Mouse (Mus musculus): ENCODE results near the gene Rufy2. TPM values are rescaled to one million over a fixed set of nuclear protein-coding genes. Genes with fewer than 3 reads are reported as not detected.

The Rufy2 gene
- 53.9 and 68.0 TPM in 2 replicates for polyA plus RNA-seq (2015; fragmentation: Nextera tagmentation; extraction: Ambion mirVana)

DNA sequence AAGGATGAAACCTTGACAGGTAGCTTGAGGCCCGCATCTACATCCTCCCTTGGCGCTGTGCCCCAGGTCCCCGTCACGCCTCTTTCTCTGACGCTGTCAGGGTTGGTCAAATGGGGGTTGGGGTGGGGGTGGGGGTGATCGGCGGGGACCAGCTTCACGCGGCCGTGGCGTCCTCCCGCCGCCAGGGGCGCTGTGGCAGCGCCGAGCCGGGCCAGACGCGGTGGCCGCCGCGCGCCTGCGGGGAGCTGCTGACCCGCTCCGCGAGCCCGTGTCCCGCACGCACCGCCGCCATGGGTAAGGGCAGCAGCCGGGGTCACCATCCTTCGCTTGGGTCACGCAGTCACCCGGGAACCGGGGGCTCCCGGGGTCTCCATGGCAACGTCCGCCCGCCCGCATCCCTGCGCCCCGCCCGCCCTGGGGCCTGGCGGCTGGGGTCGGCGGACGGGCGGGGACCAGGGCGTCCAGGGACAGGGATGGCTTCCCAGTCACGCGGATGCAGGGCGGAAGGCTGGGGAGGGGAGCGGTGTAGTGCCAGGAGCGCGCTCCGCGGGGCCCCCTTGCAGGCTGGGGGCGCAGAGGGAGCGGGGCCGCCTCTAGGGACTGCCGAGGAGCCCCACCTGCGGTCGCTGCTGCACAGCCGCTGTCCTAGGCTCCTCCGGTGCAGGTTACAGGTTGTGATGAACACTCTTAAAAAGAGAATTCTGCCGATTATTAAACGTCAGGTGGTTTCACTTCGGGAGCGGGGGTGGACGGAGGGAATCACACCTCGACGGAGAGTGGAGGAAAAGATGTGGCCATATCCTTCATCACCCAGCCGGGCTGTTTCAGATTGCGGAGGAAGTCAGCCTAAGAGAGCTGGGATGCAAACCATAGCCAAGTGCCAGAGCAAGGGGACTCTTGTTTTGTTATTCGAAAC lies at the start of gene Rufy2:
Rufy2 (plus strand) TSS at position 185 of the 916 bp plus-strand sequence.
- Histone ChIP-seq H3K27ac (ENCODE audit: low read depth, low read length) (peak within 1 kb of the TSS; percentile 90), H3K9me3 (ENCODE audit: control insufficient read depth, low read length) (no peaks in the 10 kb centered on the region), H3K4me3 (ENCODE audit: low read length) (peak within 1 kb of the TSS; percentile 90), H3K9ac (ENCODE audit: low read depth, low read length) (peak within 1 kb of the TSS; percentile 99), H3K4me1 (ENCODE audit: control insufficient read depth, insufficient read depth, low read depth, low read length) (peaks cover 4% of the 10 kb centered on the region; the same call in 1 of the 2 replicates), H3K36me3 (ENCODE audit: control insufficient read depth, insufficient read depth, low read length) (peaks cover 12% of the 10 kb centered on the region), H3K4me2 (ENCODE audit: low read length) (peak within 1 kb of the TSS; percentile 67), H3K27me3 (replicated peaks; ENCODE audit: control insufficient read depth, insufficient read depth, low read length) (no peaks in the 10 kb centered on the region)
- peak; percentile 96 for ATAC-seq
- WGBS, result under 1% methylated on average over 66 of the region's 77 CpGs

DNA sequence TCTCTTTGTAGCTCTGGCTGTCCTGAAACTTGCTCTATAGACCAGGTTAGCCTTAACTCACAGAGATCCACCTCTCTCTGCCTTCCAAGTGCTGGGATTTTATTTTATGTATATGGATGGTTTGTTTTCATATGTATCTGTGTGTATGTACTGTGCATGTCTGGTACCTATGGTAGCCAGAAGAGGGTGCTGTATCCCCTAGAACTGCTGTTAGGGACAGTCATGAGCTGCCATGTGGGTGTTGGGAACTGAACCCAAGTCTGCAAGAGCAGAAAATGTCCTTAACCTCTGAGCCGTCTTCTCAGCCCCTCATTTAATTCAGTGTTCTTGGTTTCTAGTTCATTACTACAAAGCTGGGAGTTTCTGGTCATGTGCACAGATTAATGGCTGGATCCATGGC lies 47.6 kb upstream of the Rufy2 start:
- WGBS, result 88% methylated on average over 1 of the region's 1 CpGs
- Histone ChIP-seq H3K9ac (ENCODE audit: low read depth, low read length) (no peak overlapping the region), H3K27me3 (replicated peaks; ENCODE audit: control insufficient read depth, insufficient read depth, low read length) (no peaks in the 10 kb centered on the region), H3K4me3 (ENCODE audit: low read length) (no peak overlapping the region), H3K27ac (ENCODE audit: low read depth, low read length) (no peak overlapping the region), H3K4me1 (ENCODE audit: control insufficient read depth, insufficient read depth, low read depth, low read length) (no peaks in the 10 kb centered on the region), H3K36me3 (ENCODE audit: control insufficient read depth, insufficient read depth, low read length) (peaks cover 29% of the 10 kb centered on the region), H3K4me2 (ENCODE audit: low read length) (no peak overlapping the region), H3K9me3 (ENCODE audit: control insufficient read depth, low read length) (no peaks in the 10 kb centered on the region)
- no peak for ATAC-seq

- no peaks in the 10 kb centered on the region for H3K27me3 ChIP-seq (replicated peaks; ENCODE audit: control insufficient read depth, insufficient read depth, low read length)
- H3K9me3 ChIP-seq (ENCODE audit: control insufficient read depth, low read length), result no peaks in the 10 kb centered on the region
- no peak overlapping the region for H3K4me2 ChIP-seq (ENCODE audit: low read length)
- H3K9ac ChIP-seq (ENCODE audit: low read depth, low read length), result no peak overlapping the region
- peaks cover 18% of the 10 kb centered on the region for H3K36me3 ChIP-seq (ENCODE audit: control insufficient read depth, insufficient read depth, low read length)
- H3K4me1 ChIP-seq (ENCODE audit: control insufficient read depth, insufficient read depth, low read depth, low read length), result 0 out of 2 replicates have a peak, but pooled peaks cover 2% of the 10 kb centered on the region
- 92% methylated on average over 10 of the region's 10 CpGs for WGBS
- no peak for ATAC-seq
- H3K4me3 ChIP-seq (ENCODE audit: low read length), result no peak overlapping the region
- no peak overlapping the region for H3K27ac ChIP-seq (ENCODE audit: low read depth, low read length)
Measured at GRCm38 (mm10) chr10:62944975-62945580, 34.9 kb upstream of the Rufy2 start.

GRCm38 (mm10) chr10:62946738-62947471 lies 33.1 kb upstream of the Rufy2 start, which contains the start of gene Dna2:
Dna2 (plus strand) TSS chr10:62947026.
- Histone ChIP-seq H3K9me3 (ENCODE audit: control insufficient read depth, low read length) (no peaks in the 10 kb centered on the region), H3K27me3 (replicated peaks; ENCODE audit: control insufficient read depth, insufficient read depth, low read length) (no peaks in the 10 kb centered on the region), H3K27ac (ENCODE audit: low read depth, low read length) (peak within 1 kb of the TSS; percentile 78), H3K4me3 (ENCODE audit: low read length) (peak within 1 kb of the TSS; percentile 68), H3K4me1 (ENCODE audit: control insufficient read depth, insufficient read depth, low read depth, low read length) (0 out of 2 replicates have a peak, but pooled peaks cover 2% of the 10 kb centered on the region), H3K9ac (ENCODE audit: low read depth, low read length) (peak within 1 kb of the TSS; percentile 74), H3K36me3 (ENCODE audit: control insufficient read depth, insufficient read depth, low read length) (peaks cover 18% of the 10 kb centered on the region), H3K4me2 (ENCODE audit: low read length) (peak within 1 kb of the TSS; percentile 87)
- 0% methylated on average over 66 of the region's 68 CpGs for WGBS
- peak; percentile 97 for ATAC-seq

DNA sequence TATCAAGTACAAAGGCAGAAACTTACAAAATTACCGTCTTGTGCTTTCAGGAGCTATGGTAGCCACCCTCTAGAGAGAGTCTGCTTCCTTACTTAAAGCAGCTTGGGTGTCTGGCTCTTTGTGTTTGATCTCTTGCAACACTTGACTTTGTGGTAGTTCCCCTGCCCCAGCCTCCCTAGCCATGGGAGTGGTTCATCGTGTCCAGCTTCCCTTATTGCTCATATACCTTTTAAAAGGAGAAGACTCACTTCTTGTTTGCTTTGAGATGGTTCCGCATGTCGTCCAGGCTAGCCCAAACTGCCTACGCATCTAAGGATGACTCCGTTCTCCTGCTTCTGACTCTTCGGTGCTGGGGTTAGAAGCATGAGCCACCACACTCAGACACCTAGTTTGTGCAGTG lies 31.5 kb upstream of the Rufy2 start:
- Histone ChIP-seq H3K9ac (ENCODE audit: low read depth, low read length) (no peak overlapping the region), H3K36me3 (ENCODE audit: control insufficient read depth, insufficient read depth, low read length) (peaks cover 7% of the 10 kb centered on the region), H3K4me2 (ENCODE audit: low read length) (no peak overlapping the region), H3K27ac (ENCODE audit: low read depth, low read length) (no peak overlapping the region), H3K27me3 (replicated peaks; ENCODE audit: control insufficient read depth, insufficient read depth, low read length) (no peaks in the 10 kb centered on the region), H3K9me3 (ENCODE audit: control insufficient read depth, low read length) (no peaks in the 10 kb centered on the region), H3K4me1 (ENCODE audit: control insufficient read depth, insufficient read depth, low read depth, low read length) (0 out of 2 replicates have a peak, but pooled peaks cover 2% of the 10 kb centered on the region), H3K4me3 (ENCODE audit: low read length) (no peak overlapping the region)
- 97% methylated on average over 7 of the region's 7 CpGs for WGBS
- ATAC-seq, result no peak

DNA sequence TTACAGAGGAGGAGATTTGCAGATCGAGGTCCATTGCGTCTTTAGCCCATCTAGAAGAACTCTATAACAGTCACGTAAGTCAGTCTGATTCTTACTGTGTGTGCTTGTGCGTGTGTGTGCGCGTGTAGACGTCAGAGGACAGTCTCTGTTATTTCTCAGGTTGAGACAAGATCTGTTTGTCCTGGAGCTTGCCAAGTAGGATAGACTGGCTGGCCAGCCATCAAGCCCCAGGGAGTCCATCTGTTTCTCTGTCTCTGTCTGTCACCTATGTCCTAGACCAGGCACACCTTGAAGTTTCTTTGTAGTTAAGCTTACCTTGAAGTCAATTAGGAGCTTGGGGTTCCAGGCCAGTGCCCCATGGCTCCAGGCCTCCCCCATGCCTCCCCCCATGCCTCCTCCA lies 16.1 kb upstream of the Rufy2 start:
- H3K4me3 ChIP-seq (ENCODE audit: low read length), result no peak overlapping the region
- H3K4me2 ChIP-seq (ENCODE audit: low read length), result no peak overlapping the region
- no peak for ATAC-seq
- no peaks in the 10 kb centered on the region for H3K4me1 ChIP-seq (ENCODE audit: control insufficient read depth, insufficient read depth, low read depth, low read length)
- no peak overlapping the region for H3K27ac ChIP-seq (ENCODE audit: low read depth, low read length)
- no peak overlapping the region for H3K9ac ChIP-seq (ENCODE audit: low read depth, low read length)
- H3K36me3 ChIP-seq (ENCODE audit: control insufficient read depth, insufficient read depth, low read length), result peaks cover 14% of the 10 kb centered on the region; the same call in 1 of the 2 replicates
- H3K9me3 ChIP-seq (ENCODE audit: control insufficient read depth, low read length), result no peaks in the 10 kb centered on the region
- 94% methylated on average over 7 of the region's 7 CpGs for WGBS
- no peaks in the 10 kb centered on the region for H3K27me3 ChIP-seq (replicated peaks; ENCODE audit: control insufficient read depth, insufficient read depth, low read length)

DNA sequence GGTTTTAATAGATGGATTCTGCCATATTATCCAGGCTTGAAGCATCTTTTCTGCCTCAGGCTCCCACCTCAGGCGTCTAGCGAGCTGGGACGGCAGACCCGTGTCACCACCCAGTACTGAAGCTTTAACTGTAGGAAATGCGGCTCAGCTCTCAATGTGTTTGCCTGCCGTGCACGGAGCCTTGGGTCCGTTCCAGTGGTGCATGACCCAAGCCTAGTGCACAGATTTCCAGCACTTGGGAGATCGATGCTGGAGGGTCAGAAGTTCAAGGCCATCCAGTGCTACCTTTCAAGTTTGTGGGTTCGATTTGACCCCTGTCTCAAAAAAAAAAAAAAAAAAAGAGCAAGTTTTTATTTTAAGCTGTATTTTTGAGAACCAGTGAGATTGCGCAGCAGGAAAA lies 14.2 kb upstream of the Rufy2 start:
- no peak overlapping the region for H3K27ac ChIP-seq (ENCODE audit: low read depth, low read length)
- H3K9me3 ChIP-seq (ENCODE audit: control insufficient read depth, low read length), result no peaks in the 10 kb centered on the region
- ATAC-seq, result no peak
- no peak overlapping the region for H3K4me2 ChIP-seq (ENCODE audit: low read length)
- H3K36me3 ChIP-seq (ENCODE audit: control insufficient read depth, insufficient read depth, low read length), result peaks cover 10% of the 10 kb centered on the region; the same call in 1 of the 2 replicates
- H3K27me3 ChIP-seq (replicated peaks; ENCODE audit: control insufficient read depth, insufficient read depth, low read length), result no peaks in the 10 kb centered on the region
- H3K4me3 ChIP-seq (ENCODE audit: low read length), result no peak overlapping the region
- no peak overlapping the region for H3K9ac ChIP-seq (ENCODE audit: low read depth, low read length)
- H3K4me1 ChIP-seq (ENCODE audit: control insufficient read depth, insufficient read depth, low read depth, low read length), result no peaks in the 10 kb centered on the region
- 94% methylated on average over 11 of the region's 11 CpGs for WGBS

DNA sequence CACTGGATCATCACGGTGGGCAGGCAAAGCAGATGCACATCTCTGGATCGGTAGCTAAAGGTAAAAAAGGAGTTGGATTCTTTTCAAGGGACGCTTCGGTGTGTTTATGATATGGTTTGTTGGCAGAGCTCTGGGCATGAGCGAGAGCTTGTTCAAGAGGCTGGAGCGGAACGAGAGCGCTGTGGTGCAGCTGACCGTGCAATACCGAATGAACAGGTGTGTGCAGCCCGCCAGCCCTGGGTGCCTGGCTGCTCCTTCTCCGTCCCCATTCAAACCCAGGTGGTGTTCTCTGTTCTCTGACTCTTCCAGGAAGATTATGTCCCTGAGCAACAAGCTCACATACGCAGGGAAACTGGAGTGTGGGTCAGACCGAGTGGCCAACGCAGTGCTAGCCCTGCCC lies 13.7 kb upstream of the Rufy2 start:
- H3K9me3 ChIP-seq (ENCODE audit: control insufficient read depth, low read length), result no peaks in the 10 kb centered on the region
- H3K27ac ChIP-seq (ENCODE audit: low read depth, low read length), result no peak overlapping the region
- peaks cover 10% of the 10 kb centered on the region; the same call in 1 of the 2 replicates for H3K36me3 ChIP-seq (ENCODE audit: control insufficient read depth, insufficient read depth, low read length)
- no peaks in the 10 kb centered on the region for H3K27me3 ChIP-seq (replicated peaks; ENCODE audit: control insufficient read depth, insufficient read depth, low read length)
- H3K9ac ChIP-seq (ENCODE audit: low read depth, low read length), result no peak overlapping the region
- H3K4me1 ChIP-seq (ENCODE audit: control insufficient read depth, insufficient read depth, low read depth, low read length), result no peaks in the 10 kb centered on the region
- no peak overlapping the region for H3K4me2 ChIP-seq (ENCODE audit: low read length)
- WGBS, result 93% methylated on average over 15 of the region's 15 CpGs
- H3K4me3 ChIP-seq (ENCODE audit: low read length), result no peak overlapping the region
- ATAC-seq, result no peak
